Mouse (Mus musculus) lung, embryonic 14.5 days (tissue): ENCODE data around the gene Nedd9. TPM values are rescaled to one million over a fixed set of nuclear protein-coding genes. Genes with fewer than 3 reads are reported as not detected.
"Not testable (repeated sequence)": the region's sequence is repeated elsewhere in the genome, so short reads cannot be mapped to it uniquely, and the experiment has no call there.

ENCODE experiments used
- ATAC-seq: fragments of 200-750 bp; cut with Nextera tagmentation; 2 replicates; pipeline ENCODE4 v1.8.0; 2017; ENCODE audit warnings: mild to moderate bottlenecking, moderate TSS enrichment, moderate library complexity; ENCODE audit not compliant: insufficient read depth
- DNase-seq: peaks from one replicate; pipeline ENCODE4 v3.0.0-alpha.2; 2015
- H3K27ac ChIP-seq: fragments of 300-500 bp; sonication (generic); 2 replicates; pipeline ENCODE4 v1.5.1; 2014; ENCODE audit warnings: low read depth, mild to moderate bottlenecking, moderate library complexity
- H3K27me3 ChIP-seq: fragments of 300-500 bp; sonication (generic); 2 replicates; pipeline ENCODE4 v1.6.1; 2014; ENCODE audit warnings: low read length, control low read depth; ENCODE audit not compliant: insufficient read depth
- H3K36me3 ChIP-seq: fragments of 300-500 bp; sonication (generic); 2 replicates; pipeline ENCODE4 v1.6.1; 2014; ENCODE audit warnings: control low read depth; ENCODE audit not compliant: insufficient read depth
- H3K4me1 ChIP-seq: fragments of 300-500 bp; sonication (generic); 2 replicates; pipeline ENCODE4 v1.6.1; 2014; ENCODE audit warnings: antibody characterized with exemption, control low read depth; ENCODE audit not compliant: insufficient read depth
- H3K4me2 ChIP-seq: fragments of 300-500 bp; sonication (generic); 2 replicates; pipeline ENCODE4 v1.6.1; 2014; ENCODE audit warnings: mild to moderate bottlenecking
- H3K4me3 ChIP-seq: fragments of 300-500 bp; sonication (generic); 2 replicates; pipeline ENCODE4 v1.5.1; 2014; ENCODE audit warnings: low read depth, low read length
- H3K9ac ChIP-seq: fragments of 300-500 bp; sonication (generic); 2 replicates; pipeline ENCODE4 v1.6.1; 2014
- H3K9me3 ChIP-seq: fragments of 300-500 bp; sonication (generic); 2 replicates; pipeline ENCODE4 v1.6.1; 2016; ENCODE audit warnings: low read depth, low read length, control low read depth
- CTCF ChIP-seq: IDR thresholded peaks from 2 replicates; pipeline ENCODE4 v1.5.1; 2016; ENCODE audit warnings: antibody characterized with exemption, low read depth
- WGBS: fragments of 180-500 bp; shearing (Covaris S2); extraction: QIAGEN DNeasy Blood & Tissue Kit; methylation state at CpG from one replicate; pipeline ENCODE4 v1.1.7; 2014; 5-methylcytosine and 5-hydroxymethylcytosine counted together
- polyA plus RNA-seq: library from polyadenylated mRNA; unstranded; fragments of >200 nt; fragmentation: Nextera tagmentation; extraction: Ambion mirVana; gene quantifications from 2 replicates; pipeline ENCODE4 v1.2.1, GENCODE M21; 2014

Nedd9 gene
- polyA plus RNA-seq, 1 experiment from 2014 or later = 89.4 TPM

DNA sequence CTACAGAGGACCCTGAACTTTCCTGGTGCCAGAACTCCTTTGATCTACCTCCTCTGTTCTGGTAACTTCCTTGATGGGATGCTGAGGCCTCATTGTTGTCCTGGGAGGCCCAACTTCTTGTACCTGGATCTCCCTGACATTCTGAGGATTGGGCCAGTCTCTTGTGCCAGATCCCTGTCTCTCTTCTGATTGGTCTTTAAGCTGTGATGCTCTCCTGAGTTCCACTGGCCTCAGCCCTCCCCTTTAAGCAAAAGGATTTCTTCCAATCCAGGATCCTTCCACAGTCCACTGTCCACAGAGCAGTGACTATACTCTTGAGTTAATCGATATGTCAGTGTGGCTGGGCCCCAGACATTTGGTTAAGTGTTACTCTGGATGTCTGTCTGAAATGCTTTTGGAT lies 112.3 kb downstream of the Nedd9 start:
- DNase-seq (no peak), ATAC-seq (no peak)
- Histone ChIP-seq H3K9me3 (no peaks in the 10 kb centered on the region), H3K9ac (no peak overlapping the region), H3K27me3 (no peaks in the 10 kb centered on the region), H3K4me1 (0 out of 2 replicates have a peak, but pooled peaks cover 4% of the 10 kb centered on the region), H3K4me3 (no peak overlapping the region), H3K4me2 (no peak overlapping the region), H3K36me3 (no peaks in the 10 kb centered on the region), H3K27ac (no peak overlapping the region)
- TF ChIP-seq CTCF = no peak
- 91% methylated on average over 1 of the region's 1 CpGs for WGBS

DNA sequence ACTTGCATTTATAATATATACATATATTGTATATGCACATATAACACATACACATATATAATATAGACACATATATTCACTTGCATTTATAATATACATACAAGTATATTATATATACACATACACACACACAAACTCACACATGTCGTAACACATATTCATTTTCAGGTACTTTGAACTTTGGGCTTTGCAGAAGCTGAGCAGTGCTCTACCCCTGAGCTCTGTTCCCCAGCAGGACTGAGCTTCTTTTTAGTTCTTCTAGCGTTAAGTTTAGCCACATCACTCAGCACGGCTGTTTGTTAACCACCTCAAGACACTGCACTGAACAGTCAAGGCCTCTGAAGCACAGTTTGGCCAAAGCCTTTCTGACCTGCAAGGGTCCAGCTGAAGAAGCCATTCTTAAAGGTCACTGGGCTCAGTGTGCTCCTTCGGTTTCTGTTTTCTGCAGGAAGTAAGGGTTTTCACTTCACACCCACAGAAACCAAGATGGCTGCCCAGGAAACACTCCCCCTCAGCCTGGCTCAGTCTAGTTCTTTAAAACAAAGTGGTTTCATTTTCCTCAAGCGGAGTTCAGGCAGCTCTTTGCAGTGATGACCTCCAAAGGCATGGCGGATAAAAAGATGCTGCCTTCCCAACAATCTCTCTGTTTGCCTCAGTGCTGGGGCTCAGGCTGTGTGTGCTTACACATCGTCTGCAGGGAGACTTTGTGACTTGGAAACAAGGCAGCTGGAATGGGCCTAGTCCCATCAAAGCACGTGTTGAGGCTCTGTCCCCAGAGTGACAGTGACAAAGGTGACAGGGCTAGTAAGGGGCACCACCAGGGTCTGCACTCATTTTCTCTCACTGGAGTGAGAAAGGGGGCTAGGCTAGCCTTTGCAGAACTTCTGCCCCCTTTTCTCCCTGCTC lies 114.4 kb downstream of the Nedd9 start:
- 0 out of 2 replicates have a peak, but pooled peaks have one; percentile 21 for ATAC-seq
- DNase-seq = no peak
- Histone ChIP-seq H3K9ac (no peak overlapping the region), H3K27me3 (no peaks in the 10 kb centered on the region), H3K36me3 (no peaks in the 10 kb centered on the region), H3K4me2 (no peak overlapping the region), H3K9me3 (no peaks in the 10 kb centered on the region), H3K4me3 (no peak overlapping the region), H3K27ac (no peak overlapping the region), H3K4me1 (0 out of 2 replicates have a peak, but pooled peaks cover 4% of the 10 kb centered on the region)
- WGBS = 58% methylated on average over 8 of the region's 8 CpGs
- no peak for TF ChIP-seq CTCF

DNA sequence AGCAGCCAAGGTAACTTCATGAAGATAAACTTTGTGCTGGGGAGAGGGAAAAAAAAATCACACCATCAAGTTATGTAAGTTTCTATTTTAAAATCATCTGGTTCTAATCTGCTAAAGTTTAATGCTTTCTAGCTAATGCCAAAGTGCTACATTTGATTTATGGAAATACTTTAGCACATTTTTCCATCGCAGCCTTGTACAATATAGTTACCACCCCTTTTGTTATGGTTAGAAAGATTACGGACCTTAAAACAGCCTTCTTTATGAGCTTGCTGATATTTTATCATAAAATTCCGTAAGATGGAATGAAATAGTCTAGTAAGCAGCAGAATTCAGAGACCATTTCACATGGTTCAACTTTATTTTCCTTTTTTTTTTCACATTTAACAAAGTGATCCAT lies 115.6 kb downstream of the Nedd9 start:
- WGBS = 42% methylated on average over 3 of the region's 3 CpGs
- DNase-seq (peak; percentile 50), ATAC-seq (no peak)
- H3K27me3 ChIP-seq = no peaks in the 10 kb centered on the region
- no peaks in the 10 kb centered on the region for H3K36me3 ChIP-seq
- no peak for TF ChIP-seq CTCF
- H3K4me1 ChIP-seq = 0 out of 2 replicates have a peak, but pooled peaks cover 4% of the 10 kb centered on the region
- no peak overlapping the region for H3K4me3 ChIP-seq
- no peak overlapping the region for H3K27ac ChIP-seq
- no peak overlapping the region for H3K9ac ChIP-seq
- H3K4me2 ChIP-seq = no peak overlapping the region
- H3K9me3 ChIP-seq = no peaks in the 10 kb centered on the region

DNA sequence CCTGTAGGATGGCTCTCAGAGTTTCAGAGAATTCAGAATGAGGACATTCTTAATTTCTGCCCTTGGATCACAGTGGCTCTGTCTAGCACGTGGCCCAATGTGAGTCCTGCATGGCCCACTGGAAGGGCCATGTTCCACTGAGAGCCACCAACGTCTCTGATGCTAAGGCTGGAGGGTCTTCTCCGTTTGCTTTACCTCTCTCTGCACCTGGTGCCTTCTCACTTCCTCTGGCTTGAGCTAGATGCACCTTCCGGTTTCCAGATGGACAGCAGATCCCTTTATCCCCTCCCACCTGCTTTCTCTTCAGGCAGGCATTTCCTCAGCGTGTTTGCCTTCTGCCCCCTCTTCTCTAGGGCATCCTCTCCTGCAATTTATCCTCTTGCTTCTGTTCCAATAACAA lies 118.5 kb downstream of the Nedd9 start:
- no peak for TF ChIP-seq CTCF
- 69% methylated on average over 5 of the region's 5 CpGs for WGBS
- H3K4me3 ChIP-seq = no peak overlapping the region
- no peaks in the 10 kb centered on the region for H3K36me3 ChIP-seq
- ATAC-seq (no peak), DNase-seq (no peak)
- H3K9ac ChIP-seq = no peak overlapping the region
- no peak overlapping the region for H3K4me2 ChIP-seq
- no peaks in the 10 kb centered on the region for H3K27me3 ChIP-seq
- H3K4me1 ChIP-seq = 0 out of 2 replicates have a peak, but pooled peaks cover 4% of the 10 kb centered on the region
- no peak overlapping the region for H3K27ac ChIP-seq
- H3K9me3 ChIP-seq = no peaks in the 10 kb centered on the region

- no peak overlapping the region for H3K9ac ChIP-seq
- DNase-seq (no peak), ATAC-seq (no peak)
- no peak for TF ChIP-seq CTCF
- no peak overlapping the region for H3K4me3 ChIP-seq
- H3K36me3 ChIP-seq = no peaks in the 10 kb centered on the region
- no peaks in the 10 kb centered on the region for H3K9me3 ChIP-seq
- 0 out of 2 replicates have a peak, but pooled peaks cover 4% of the 10 kb centered on the region for H3K4me1 ChIP-seq
- no peak overlapping the region for H3K4me2 ChIP-seq
- WGBS = 90% methylated on average over 4 of the region's 4 CpGs
- H3K27ac ChIP-seq = no peak overlapping the region
- H3K27me3 ChIP-seq = no peaks in the 10 kb centered on the region
Observed at GRCm38 (mm10) chr13:41367176-41367611, 120.0 kb downstream of the Nedd9 start.

DNA sequence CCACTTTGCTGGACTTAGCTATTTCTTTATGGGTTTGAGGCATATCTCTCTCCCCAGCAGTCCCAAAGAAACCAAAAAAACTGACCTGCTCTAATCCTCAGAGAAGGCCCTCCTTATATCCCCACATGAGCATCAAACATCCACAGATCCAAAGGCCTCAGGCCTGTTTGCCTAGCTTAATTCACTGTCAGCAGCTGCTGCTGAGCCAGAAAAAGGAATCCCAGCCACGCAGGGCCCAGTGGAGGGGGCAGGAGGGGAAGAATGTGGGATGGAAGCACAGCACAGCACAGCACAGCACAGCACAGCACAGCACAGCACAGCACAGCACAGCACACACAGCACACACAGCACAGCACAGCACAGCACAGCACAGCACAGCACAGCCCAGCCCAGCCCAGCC lies 120.6 kb downstream of the Nedd9 start:
- not testable (repeated sequence) for H3K9me3 ChIP-seq, H3K4me1 ChIP-seq, H3K9ac ChIP-seq, ATAC-seq, H3K27ac ChIP-seq, H3K4me2 ChIP-seq, DNase-seq, H3K36me3 ChIP-seq, H3K4me3 ChIP-seq, H3K27me3 ChIP-seq
- 22% methylated on average over 1 of the region's 1 CpGs for WGBS

- Histone ChIP-seq H3K27me3 (no peaks in the 10 kb centered on the region), H3K4me2 (no peak overlapping the region), H3K27ac (no peak overlapping the region), H3K9ac (no peak overlapping the region), H3K9me3 (no peaks in the 10 kb centered on the region), H3K4me1 (peaks cover 8% of the 10 kb centered on the region), H3K4me3 (no peak overlapping the region), H3K36me3 (no peaks in the 10 kb centered on the region)
- no peak for ATAC-seq
- no peak for DNase-seq
- WGBS = 78% methylated on average over 9 of the region's 9 CpGs
- TF ChIP-seq CTCF = no peak
Observed at GRCm38 (mm10) chr13:41364273-41364672, 122.9 kb downstream of the Nedd9 start.
